Mouse (Mus musculus): ENCODE data around the gene Zcchc3. TPM values are rescaled to one million over a fixed set of nuclear protein-coding genes. Genes with fewer than 3 reads are reported as not detected.
A peak's percentile ranks its signal among the peaks of the same experiment; 100 is the strongest.

The Zcchc3 gene
- polyA plus RNA-seq (2016; fragmentation: Nextera tagmentation; extraction: Ambion mirVana) = 29.4 and 29.7 TPM in 2 replicates

DNA sequence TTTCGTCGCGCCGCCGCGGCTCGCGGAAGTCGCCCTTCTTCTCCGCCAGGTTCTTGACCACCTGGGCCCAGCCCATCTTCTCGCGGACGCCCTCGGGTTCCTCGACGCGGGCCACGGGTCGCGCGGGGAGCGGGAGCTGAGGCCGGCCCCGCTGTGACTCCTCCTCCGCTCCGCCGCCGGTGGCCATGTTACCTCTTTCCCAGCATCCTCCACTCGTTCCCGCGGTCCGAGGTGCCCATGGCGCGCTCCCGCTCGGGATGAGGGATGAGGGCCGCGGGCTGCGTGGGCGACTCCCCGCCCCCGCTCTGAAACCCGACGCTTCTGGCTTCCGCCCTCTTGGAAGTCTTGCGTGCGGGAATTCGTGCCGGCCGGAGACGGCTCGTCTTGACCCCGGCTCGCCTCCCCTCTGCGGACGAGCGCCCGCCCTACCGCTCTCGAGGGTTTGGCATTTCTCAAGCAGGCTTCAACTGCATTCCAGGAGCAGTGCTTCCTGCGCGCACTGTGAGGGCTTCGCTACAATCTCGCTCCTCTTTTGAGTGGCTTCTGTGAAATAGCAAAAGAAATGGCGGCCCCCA lies at the start of gene Zcchc3:
Zcchc3 (minus strand) TSS at position 437 of the 575 bp plus-strand sequence.
- Histone ChIP-seq H3K27ac (peak within 1 kb of the TSS; percentile 93), H3K4me3 (peak within 1 kb of the TSS; percentile 98), H3K9me3 (replicated peaks) (peaks cover 9% of the 10 kb centered on the region), H3K9ac (peak within 1 kb of the TSS; percentile 98), H3K27me3 (replicated peaks) (no peaks in the 10 kb centered on the region), H3K4me1 (peaks cover 50% of the 10 kb centered on the region), H3K36me3 (peaks cover 14% of the 10 kb centered on the region), H3K4me2 (peak within 1 kb of the TSS; percentile 91)
- under 1% methylated on average over 65 of the region's 65 CpGs for WGBS (ENCODE audit: insufficient replicate concordance)
- peak; percentile 78 for ATAC-seq

GRCm38 (mm10) chr2:152459241-152459640 lies 44.4 kb upstream of the Zcchc3 start:
- Histone ChIP-seq H3K36me3 (no peaks in the 10 kb centered on the region), H3K27me3 (replicated peaks) (peaks cover 16% of the 10 kb centered on the region; the same call in 1 of the 2 replicates), H3K4me2 (no peak overlapping the region), H3K27ac (no peak overlapping the region), H3K4me1 (no peaks in the 10 kb centered on the region), H3K9me3 (replicated peaks) (no peaks in the 10 kb centered on the region), H3K4me3 (no peak overlapping the region), H3K9ac (no peak overlapping the region)
- no peak for ATAC-seq
- 62% methylated on average over 13 of the region's 13 CpGs for WGBS (ENCODE audit: insufficient replicate concordance)

DNA sequence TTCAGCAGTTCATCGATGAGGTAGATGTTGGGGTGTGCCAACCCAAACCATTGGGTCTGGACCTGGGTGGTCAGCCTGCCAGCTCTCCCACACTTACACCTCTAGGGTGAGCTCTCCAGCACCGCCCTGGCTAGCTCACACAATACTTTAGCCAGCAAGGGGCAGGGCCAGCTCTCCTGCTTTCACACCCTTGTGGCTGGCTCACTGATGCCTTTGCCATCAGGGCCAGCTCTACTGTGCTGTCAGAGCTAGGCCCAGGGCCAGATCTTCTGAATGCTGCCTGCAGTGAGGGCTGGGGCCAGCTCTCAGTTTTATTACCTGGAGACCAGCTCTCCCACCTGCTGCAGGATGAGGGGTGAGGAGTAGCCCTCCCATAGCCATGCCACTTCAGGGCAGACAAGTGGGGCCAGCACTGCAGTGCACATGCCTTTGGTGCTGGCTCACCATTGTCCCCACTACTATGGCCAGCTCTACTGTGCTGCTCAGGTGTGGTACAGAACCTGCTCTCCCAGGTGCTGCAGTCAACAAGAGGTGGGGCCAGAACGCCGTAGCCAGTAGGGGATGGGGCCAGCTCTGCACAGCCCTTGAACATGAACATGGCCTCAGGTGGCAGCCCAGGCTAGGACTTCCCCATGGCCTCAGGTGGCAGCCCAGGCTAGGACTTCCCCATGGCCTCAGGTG lies 37.4 kb upstream of the Zcchc3 start:
- Histone ChIP-seq H3K36me3 (no peaks in the 10 kb centered on the region), H3K27ac (no peak overlapping the region), H3K9ac (no peak overlapping the region), H3K4me3 (no peak overlapping the region), H3K9me3 (replicated peaks) (no peaks in the 10 kb centered on the region), H3K4me2 (no peak overlapping the region), H3K27me3 (replicated peaks) (0 out of 2 replicates have a peak, but pooled peaks cover 8% of the 10 kb centered on the region), H3K4me1 (peaks cover 2% of the 10 kb centered on the region)
- 64% methylated on average over 4 of the region's 4 CpGs for WGBS (ENCODE audit: insufficient replicate concordance)
- no peak for ATAC-seq

DNA sequence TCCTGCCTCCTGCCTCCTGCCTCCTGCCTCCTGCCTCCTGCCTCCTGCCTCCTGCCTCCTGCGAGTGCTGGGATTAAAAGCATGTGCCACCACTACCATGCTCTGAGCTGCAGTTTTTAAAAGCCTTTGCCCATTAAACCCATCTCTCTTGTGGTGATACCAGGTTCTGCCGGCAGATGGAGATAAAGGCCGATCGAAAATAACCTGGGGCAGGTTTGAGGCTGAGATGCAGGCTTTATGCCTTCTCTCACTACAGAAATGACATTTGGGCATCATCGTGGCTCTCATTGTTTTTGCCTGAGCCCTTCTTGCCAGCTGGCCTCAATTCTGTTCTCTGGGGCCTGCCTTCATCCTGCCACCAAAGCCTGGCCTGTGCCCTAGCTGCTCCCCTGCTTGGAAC lies 35.4 kb upstream of the Zcchc3 start:
- Histone ChIP-seq H3K27me3 (replicated peaks) (0 out of 2 replicates have a peak, but pooled peaks cover 5% of the 10 kb centered on the region), H3K27ac (no peak overlapping the region), H3K9me3 (replicated peaks) (no peaks in the 10 kb centered on the region), H3K4me2 (no peak overlapping the region), H3K4me1 (peaks cover 13% of the 10 kb centered on the region), H3K36me3 (no peaks in the 10 kb centered on the region), H3K9ac (no peak overlapping the region), H3K4me3 (no peak overlapping the region)
- ATAC-seq = no peak
- 5% methylated on average over 5 of the region's 5 CpGs for WGBS (ENCODE audit: insufficient replicate concordance)

GRCm38 (mm10) chr2:152447461-152447860 lies 32.6 kb upstream of the Zcchc3 start:
- peaks cover 13% of the 10 kb centered on the region for H3K4me1 ChIP-seq
- no peaks in the 10 kb centered on the region for H3K9me3 ChIP-seq (replicated peaks)
- no peak overlapping the region for H3K27ac ChIP-seq
- H3K4me3 ChIP-seq = no peak overlapping the region
- 0 out of 2 replicates have a peak, but pooled peaks cover 9% of the 10 kb centered on the region for H3K27me3 ChIP-seq (replicated peaks)
- 50% methylated on average over 5 of the region's 5 CpGs for WGBS (ENCODE audit: insufficient replicate concordance)
- H3K4me2 ChIP-seq = no peak overlapping the region
- no peak overlapping the region for H3K9ac ChIP-seq
- no peak for ATAC-seq
- no peaks in the 10 kb centered on the region for H3K36me3 ChIP-seq

DNA sequence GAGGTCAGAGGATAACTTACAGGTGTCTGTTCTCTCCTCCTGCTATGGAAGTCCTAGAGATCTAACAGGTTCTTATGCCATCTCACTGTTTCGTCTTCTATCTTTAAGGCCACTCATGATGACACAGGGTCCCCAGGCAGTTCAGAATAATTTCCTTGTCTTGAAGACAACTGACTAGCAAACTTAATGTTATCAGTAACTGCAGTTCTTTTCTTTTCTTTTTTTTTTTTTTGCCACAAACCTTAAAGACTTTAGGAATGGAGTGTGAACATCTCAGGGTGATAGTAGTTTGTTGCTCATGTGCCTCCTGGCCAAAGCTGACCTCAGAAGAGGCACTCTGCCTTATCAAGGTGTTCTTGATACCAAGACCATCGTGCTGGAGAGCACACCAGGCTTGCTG lies 31.8 kb upstream of the Zcchc3 start:
- Histone ChIP-seq H3K9ac (no peak overlapping the region), H3K4me3 (no peak overlapping the region), H3K27me3 (replicated peaks) (0 out of 2 replicates have a peak, but pooled peaks cover 9% of the 10 kb centered on the region), H3K4me1 (peaks cover 13% of the 10 kb centered on the region), H3K36me3 (no peaks in the 10 kb centered on the region), H3K9me3 (replicated peaks) (no peaks in the 10 kb centered on the region), H3K4me2 (no peak overlapping the region), H3K27ac (no peak overlapping the region)
- 9% methylated on average over 2 of the region's 2 CpGs for WGBS (ENCODE audit: insufficient replicate concordance)
- ATAC-seq = no peak

DNA sequence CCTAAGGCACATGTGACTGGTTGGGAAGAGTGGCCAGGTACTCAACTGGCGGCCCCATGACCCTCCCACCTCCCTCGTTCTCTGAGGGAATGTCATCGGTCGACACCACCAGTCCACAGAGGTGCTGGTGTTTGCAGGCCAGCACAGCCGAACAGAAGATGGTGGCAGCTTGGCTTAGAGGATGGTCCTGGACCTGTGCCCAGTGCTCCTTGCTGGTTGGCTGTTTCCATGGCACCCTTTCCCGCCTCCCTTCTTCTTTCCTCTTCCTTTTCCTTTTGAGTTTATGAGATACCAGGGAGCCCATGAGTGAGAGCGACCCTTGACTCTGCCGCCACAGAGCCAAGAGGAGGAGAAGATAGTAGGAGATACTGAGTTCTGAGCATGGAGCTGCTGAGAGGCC lies 28.5 kb upstream of the Zcchc3 start:
- Histone ChIP-seq H3K27ac (no peak overlapping the region), H3K36me3 (no peaks in the 10 kb centered on the region), H3K4me2 (no peak overlapping the region), H3K4me3 (no peak overlapping the region), H3K4me1 (peaks cover 13% of the 10 kb centered on the region), H3K9me3 (replicated peaks) (no peaks in the 10 kb centered on the region), H3K9ac (no peak overlapping the region), H3K27me3 (replicated peaks) (0 out of 2 replicates have a peak, but pooled peaks cover 4% of the 10 kb centered on the region)
- 78% methylated on average over 8 of the region's 8 CpGs for WGBS (ENCODE audit: insufficient replicate concordance)
- ATAC-seq = no peak

GRCm38 (mm10) chr2:152442322-152442721 lies 27.5 kb upstream of the Zcchc3 start:
- peaks cover 16% of the 10 kb centered on the region for H3K4me1 ChIP-seq
- WGBS (ENCODE audit: insufficient replicate concordance) = 56% methylated on average over 4 of the region's 4 CpGs
- no peak overlapping the region for H3K4me2 ChIP-seq
- 0 out of 2 replicates have a peak, but pooled peaks cover 4% of the 10 kb centered on the region for H3K27me3 ChIP-seq (replicated peaks)
- no peaks in the 10 kb centered on the region for H3K9me3 ChIP-seq (replicated peaks)
- no peak overlapping the region for H3K27ac ChIP-seq
- H3K36me3 ChIP-seq = no peaks in the 10 kb centered on the region
- no peak for ATAC-seq
- no peak overlapping the region for H3K9ac ChIP-seq
- no peak overlapping the region for H3K4me3 ChIP-seq

DNA sequence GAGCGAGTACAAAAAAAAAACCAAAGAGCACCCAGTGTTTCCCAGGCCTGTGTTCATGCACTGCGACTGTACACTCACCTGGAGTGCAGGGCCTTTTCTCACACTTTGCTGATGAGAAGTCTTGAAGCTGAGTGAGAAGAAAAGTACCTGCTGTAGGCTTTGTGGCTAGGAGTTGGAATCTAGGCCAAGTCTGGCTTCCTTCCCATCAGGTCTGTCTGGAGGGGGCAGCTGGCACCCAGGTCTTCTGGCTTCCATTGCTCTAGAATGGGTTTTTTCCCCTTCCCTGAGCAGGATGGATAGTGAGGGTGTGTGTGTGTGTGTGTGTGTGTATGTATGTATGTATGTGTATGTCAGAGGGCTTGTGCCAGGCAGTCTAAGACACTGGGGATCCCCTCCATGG lies 25.0 kb upstream of the Zcchc3 start:
- H3K36me3 ChIP-seq = no peaks in the 10 kb centered on the region
- no peak for ATAC-seq
- H3K4me2 ChIP-seq = no peak overlapping the region
- 67% methylated on average over 2 of the region's 2 CpGs for WGBS (ENCODE audit: insufficient replicate concordance)
- H3K9me3 ChIP-seq (replicated peaks) = no peaks in the 10 kb centered on the region
- H3K4me1 ChIP-seq = peaks cover 16% of the 10 kb centered on the region
- H3K9ac ChIP-seq = no peak overlapping the region
- H3K4me3 ChIP-seq = no peak overlapping the region
- 0 out of 2 replicates have a peak, but pooled peaks cover 5% of the 10 kb centered on the region for H3K27me3 ChIP-seq (replicated peaks)
- no peak overlapping the region for H3K27ac ChIP-seq

GRCm38 (mm10) chr2:152438963-152439362 lies 24.1 kb upstream of the Zcchc3 start:
- WGBS (ENCODE audit: insufficient replicate concordance) = 77% methylated on average over 1 of the region's 1 CpGs
- ATAC-seq = no peak

GRCm38 (mm10) chr2:152436983-152437860 lies 22.4 kb upstream of the Zcchc3 start:
- H3K27ac ChIP-seq = no peak overlapping the region
- no peaks in the 10 kb centered on the region for H3K9me3 ChIP-seq (replicated peaks)
- 3% methylated on average over 23 of the region's 23 CpGs for WGBS (ENCODE audit: insufficient replicate concordance)
- no peak overlapping the region; the same call in 1 of the 2 replicates for H3K9ac ChIP-seq
- H3K36me3 ChIP-seq = no peaks in the 10 kb centered on the region
- peak; percentile 66 for ATAC-seq
- H3K4me1 ChIP-seq = peaks cover 16% of the 10 kb centered on the region
- H3K27me3 ChIP-seq (replicated peaks) = 0 out of 2 replicates have a peak, but pooled peaks cover 4% of the 10 kb centered on the region
- H3K4me3 ChIP-seq = peak overlapping the region; percentile 41
- H3K4me2 ChIP-seq = peak overlapping the region; percentile 68

More at GRCm38 (mm10) chr2:152438963-152439362, 24.1 kb upstream of the Zcchc3 start:
- Histone ChIP-seq H3K4me3 (no peak overlapping the region), H3K4me1 (peaks cover 16% of the 10 kb centered on the region), H3K9me3 (replicated peaks) (no peaks in the 10 kb centered on the region), H3K4me2 (no peak overlapping the region), H3K9ac (no peak overlapping the region), H3K27ac (no peak overlapping the region), H3K36me3 (no peaks in the 10 kb centered on the region), H3K27me3 (replicated peaks) (0 out of 2 replicates have a peak, but pooled peaks cover 4% of the 10 kb centered on the region)
